Mouse (Mus musculus) liver (tissue): ENCODE results near the gene Ccdc141.

Source experiments
- DNase-seq: peaks from one replicate; pipeline ENCODE4 v3.0.0-alpha.2; 2020; ENCODE audit warnings: mixed read lengths

Gene Ccdc141

DNA sequence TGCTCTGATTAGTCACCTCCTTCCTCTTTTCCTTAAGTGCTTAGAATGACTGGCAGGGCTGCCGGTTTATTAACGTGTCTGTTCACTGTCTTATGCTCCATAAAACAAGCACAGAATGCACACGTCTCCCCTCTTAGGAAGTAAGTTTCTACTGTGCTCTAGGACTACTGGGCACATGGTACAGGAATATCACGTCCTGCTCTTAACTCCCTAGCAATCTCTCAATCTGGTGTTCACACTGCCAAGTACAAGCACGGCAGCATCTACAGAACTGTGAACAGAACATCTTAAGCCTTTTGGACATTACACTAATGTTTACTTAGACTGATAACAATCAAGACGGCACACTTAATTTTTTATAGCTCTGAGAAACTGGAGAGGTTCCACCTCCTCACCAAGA lies 52.3 kb downstream of the Ccdc141 start:
- no peak for DNase-seq

DNA sequence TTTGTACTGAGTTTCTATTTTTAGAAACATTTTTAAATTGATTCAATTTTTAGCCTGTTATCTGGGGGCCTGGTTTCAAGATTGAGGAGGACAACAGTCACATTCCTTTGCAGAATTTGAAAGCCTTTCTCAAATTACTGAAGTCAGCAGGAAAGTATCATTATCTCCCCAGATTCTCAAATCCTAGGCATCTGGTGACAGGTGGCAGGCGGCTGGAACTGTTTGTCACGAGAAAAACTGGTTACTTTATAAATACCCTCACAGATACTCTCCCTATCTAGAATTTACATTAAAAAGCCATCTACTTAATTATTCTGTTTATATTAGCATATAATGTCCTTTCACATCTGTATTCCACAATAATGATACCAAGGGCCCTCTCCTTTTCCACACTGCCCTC lies 56.1 kb downstream of the Ccdc141 start:
- DNase-seq: no peak

DNA sequence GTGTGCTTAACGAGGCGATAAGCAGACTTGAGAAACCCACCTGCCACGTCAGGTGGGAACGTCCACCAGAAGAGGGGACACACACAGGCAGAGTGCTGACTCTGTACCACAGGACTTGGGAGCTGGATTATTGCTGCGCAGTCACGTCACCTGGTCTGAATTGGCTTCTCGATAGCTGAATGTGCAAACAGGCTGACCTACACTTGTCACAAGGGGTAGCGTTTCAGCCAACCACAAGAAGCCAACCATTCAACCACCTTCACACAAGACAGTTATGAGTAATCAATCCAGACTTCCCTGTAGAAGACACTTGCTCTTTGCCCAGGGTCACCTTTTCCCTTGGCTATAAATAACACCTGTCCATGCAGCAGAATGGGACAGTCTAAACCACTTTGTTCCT lies 56.6 kb downstream of the Ccdc141 start:
- DNase-seq: no peak

GRCm38 (mm10) chr2:77113026-77113425 lies 57.4 kb downstream of the Ccdc141 start:
- DNase-seq: no peak

DNA sequence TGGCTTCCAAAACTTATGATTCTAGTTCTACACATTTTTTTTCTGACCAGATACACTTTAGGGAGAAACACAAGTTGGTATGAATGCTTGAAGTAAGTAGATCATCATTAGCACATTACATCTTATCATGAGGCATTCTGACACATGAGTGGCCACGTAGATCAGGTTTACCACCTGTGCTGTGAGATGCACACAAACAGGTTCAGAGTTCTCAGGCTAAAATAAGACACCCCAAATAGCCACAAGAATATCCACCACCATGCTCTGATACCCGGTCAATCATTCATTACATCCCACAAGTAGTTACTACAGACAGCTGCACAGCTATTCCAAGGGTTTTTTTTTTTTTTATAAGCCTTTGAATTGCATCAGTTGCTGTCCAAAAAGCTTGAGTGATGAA lies 59.3 kb downstream of the Ccdc141 start:
- no peak for DNase-seq

GRCm38 (mm10) chr2:77110365-77110764 lies 60.1 kb downstream of the Ccdc141 start:
- no peak for DNase-seq

DNA sequence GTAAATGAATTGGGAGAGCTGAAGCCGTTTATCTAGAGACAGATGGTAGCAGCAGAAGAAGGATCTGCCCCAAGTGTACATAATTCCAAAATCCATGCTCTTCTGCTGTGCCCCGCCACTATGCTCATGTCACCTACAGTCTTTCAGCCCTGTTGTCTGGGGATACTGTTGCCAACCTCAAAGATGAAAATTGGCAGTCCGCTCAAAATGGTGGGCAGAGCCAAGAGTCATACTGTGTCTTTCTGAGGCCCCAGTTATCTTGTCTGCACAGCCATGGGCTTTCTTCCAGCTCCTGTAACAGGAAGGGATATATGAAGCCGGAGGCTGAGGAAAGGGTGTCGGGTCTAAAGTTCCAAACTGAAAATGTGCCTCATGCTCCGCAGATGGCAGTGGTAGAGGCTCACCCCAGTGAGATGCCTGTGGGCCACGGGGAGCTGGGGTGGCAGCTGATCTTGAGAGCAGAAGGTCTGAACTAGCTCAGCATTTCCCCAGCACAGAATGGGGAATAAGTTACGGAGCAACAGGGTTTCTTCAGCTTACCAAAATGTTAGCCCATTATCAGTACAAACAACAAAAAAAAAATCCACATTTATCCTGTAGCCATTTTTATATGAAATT lies 60.8 kb downstream of the Ccdc141 start:
- DNase-seq: no peak

GRCm38 (mm10) chr2:77108562-77108961 lies 61.9 kb downstream of the Ccdc141 start:
- DNase-seq: no peak

- DNase-seq: no peak
Observed at GRCm38 (mm10) chr2:77106150-77106549, 64.3 kb downstream of the Ccdc141 start.

GRCm38 (mm10) chr2:77105006-77105715 lies 65.3 kb downstream of the Ccdc141 start:
- no peak for DNase-seq

GRCm38 (mm10) chr2:77102516-77102915 lies 67.9 kb downstream of the Ccdc141 start:
- no peak for DNase-seq

DNA sequence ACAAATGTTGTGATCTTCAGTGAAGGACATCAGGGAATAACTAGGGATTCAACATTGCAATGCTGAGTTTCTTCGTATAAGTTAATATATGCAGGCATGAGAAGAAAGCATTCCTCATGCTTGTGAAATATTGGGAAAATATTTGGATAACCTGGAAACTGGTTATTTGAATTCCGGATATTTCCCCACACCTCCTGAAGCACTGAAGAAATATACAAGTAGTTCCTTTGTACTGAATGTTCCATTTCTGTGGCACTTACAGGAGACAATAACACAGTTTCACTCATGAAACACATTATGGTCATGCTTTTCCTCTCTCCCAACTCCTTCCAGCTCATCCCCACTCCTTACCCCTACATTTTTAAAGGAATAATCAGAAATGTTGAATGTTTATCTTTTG lies 70.6 kb downstream of the Ccdc141 start:
- DNase-seq: no peak

GRCm38 (mm10) chr2:77098769-77099168 lies 71.7 kb downstream of the Ccdc141 start:
- DNase-seq: no peak

DNA sequence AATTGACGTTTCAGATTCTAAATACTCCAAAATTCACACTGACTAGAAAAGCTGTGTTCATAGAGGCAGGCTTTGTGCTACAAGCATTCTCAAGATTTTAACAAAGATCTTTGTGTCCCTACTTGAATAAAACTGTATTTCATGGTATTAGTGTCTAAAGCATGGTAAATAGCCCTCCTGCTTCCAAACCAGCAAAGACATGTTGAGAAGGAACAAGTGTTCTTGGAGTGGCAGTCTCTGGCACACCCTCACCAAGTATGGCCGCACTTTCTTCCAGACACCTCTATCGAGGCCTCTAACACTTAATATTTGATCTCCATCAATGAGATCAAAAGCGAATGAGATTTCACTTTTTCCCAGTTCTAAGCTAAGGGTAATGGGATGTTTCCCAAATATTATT lies 78.7 kb downstream of the Ccdc141 start:
- DNase-seq: no peak

GRCm38 (mm10) chr2:77085313-77085712 lies 85.1 kb downstream of the Ccdc141 start:
- no peak for DNase-seq

DNA sequence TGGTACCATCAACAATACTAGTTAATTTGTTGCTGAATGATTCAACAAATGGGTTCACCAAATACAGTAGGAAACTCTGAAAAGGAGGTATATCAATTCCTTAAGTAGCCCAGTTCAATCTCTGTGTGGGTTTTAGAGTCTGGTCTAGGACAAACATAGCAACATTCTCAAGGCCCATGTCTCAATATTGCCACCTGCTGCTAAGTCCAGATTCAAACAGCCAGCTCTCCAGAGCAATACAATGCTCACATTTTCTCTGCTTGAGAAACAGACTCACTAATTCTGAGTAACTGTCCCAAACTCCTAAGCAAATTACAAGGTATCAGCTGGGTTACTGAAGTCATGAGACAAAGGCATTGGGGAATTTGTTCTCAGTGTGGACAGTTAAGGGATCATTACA lies 85.8 kb downstream of the Ccdc141 start:
- no peak for DNase-seq

GRCm38 (mm10) chr2:77081156-77081555 lies 89.3 kb downstream of the Ccdc141 start:
- DNase-seq: no peak

DNA sequence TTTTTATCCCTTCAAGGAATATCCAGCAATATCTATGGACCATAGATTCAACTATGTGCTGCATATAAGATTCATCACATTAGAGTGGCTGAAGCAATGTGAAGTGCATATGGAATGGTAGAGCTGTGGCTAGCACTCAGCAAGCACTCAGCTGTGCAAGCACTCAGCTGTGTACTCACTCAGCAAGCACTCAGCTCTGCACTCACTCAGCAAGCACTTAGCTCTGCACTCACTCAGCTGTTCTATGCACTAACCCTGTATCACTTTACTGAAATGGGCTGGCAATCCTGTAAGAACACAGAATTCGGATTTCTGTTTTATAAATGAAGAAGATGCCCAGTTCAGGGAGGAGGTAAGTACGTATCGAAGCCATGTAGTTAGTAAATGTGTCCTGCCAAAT lies 89.8 kb downstream of the Ccdc141 start:
- no peak for DNase-seq

DNA sequence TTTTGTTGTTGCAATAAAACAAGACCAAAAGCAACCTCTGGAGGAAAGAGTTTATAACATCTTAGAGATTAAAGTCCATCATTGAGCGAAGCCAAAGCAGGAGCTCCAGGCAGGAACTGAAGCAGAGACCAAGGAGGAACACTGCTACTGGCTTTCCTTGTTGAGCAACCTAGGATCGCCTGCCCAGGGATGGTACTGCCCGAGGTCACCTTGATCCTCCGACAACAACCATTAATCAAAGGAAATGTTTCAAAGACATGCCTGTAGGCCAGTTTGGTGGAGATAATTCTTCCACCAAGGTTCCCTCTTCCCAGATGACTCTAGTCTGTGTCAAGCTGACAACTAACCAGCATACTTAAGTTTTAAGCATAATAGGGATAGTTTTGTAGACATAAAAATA lies 91.7 kb downstream of the Ccdc141 start:
- no peak for DNase-seq

GRCm38 (mm10) chr2:77074373-77074772 lies 96.1 kb downstream of the Ccdc141 start:
- no peak for DNase-seq

DNA sequence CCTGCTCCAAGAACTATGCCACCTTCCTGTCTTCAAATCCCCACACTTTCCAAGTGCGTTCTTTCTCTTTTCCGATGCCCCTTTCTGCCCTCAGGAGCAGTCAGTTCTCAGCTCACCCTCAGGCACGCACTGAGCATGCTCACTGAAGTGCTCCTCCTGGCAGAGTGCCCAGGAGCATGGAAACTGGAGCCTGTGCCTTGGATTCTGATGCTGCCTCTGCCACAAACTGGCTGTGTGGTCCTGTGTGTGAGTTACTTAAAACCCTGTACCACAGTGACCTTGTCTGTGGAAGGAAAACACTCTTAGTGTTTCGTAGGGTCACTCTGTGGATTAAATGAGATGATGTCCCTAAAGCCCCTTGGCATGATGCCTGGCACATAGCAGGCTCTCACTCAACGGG lies 96.5 kb downstream of the Ccdc141 start:
- no peak for DNase-seq

GRCm38 (mm10) chr2:77065294-77065693 lies 105.1 kb downstream of the Ccdc141 start:
- no peak for DNase-seq

- no peak for DNase-seq
Observed at GRCm38 (mm10) chr2:77061871-77062270, 108.6 kb downstream of the Ccdc141 start.

DNA sequence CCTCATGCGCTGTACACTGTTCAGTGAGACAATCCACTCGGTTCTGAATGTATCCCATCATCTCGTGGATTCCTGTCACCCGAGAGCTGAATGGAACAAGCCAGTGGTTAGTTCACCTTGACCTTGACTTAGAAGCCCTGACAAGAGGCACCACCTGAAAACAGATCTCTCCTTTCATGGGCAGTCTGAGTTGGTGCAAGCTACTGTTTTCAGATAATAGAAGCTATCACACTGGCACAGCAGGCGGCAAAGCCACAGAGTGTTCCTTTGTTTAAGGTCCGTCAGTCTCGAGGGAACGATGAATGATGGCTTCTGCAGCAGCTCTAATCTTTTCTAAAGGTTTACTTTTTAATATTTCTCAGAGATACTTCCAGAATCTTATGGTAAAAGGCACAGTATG lies 110.8 kb downstream of the Ccdc141 start:
- no peak for DNase-seq

GRCm38 (mm10) chr2:77056367-77056766 lies 114.1 kb downstream of the Ccdc141 start:
- no peak for DNase-seq
